Mouse (Mus musculus) heart, embryonic 12.5 days (tissue): ENCODE measurements around the gene Gtf2i. TPM values are rescaled to one million over a fixed set of nuclear protein-coding genes. Genes with fewer than 3 reads are reported as not detected.

Experiments
- ATAC-seq: fragments of 200-750 bp; cut with Nextera tagmentation; 2 replicates; pipeline ENCODE4 v1.8.0; 2017; ENCODE audit warnings: moderate TSS enrichment, moderate library complexity; ENCODE audit not compliant: insufficient number of reproducible peaks, low FRiP score
- H3K27ac ChIP-seq: fragments of 300-500 bp; sonication (generic); 2 replicates; pipeline ENCODE4 v1.5.1; 2016; ENCODE audit warnings: mild to moderate bottlenecking, moderate library complexity; ENCODE audit not compliant: poor library complexity, severe bottlenecking
- H3K27me3 ChIP-seq: fragments of 300-500 bp; sonication (generic); replicated peaks from 2 replicates; pipeline ENCODE4 v1.6.1; 2016; ENCODE audit warnings: mild to moderate bottlenecking, moderate library complexity
- H3K36me3 ChIP-seq: fragments of 300-500 bp; sonication (generic); 2 replicates; pipeline ENCODE4 v1.6.1; 2016; ENCODE audit warnings: mild to moderate bottlenecking, moderate library complexity
- H3K4me1 ChIP-seq: fragments of 300-500 bp; sonication (generic); replicated peaks from 2 replicates; pipeline ENCODE4 v1.6.1; 2016; ENCODE audit warnings: mild to moderate bottlenecking
- H3K4me2 ChIP-seq: fragments of 300-500 bp; sonication (generic); 2 replicates; pipeline ENCODE4 v1.6.1; 2016; ENCODE audit warnings: mild to moderate bottlenecking, moderate library complexity
- H3K4me3 ChIP-seq: fragments of 300-500 bp; sonication (generic); 2 replicates; pipeline ENCODE4 v1.5.1; 2016; ENCODE audit warnings: mild to moderate bottlenecking
- H3K9ac ChIP-seq: fragments of 300-500 bp; sonication (generic); 2 replicates; pipeline ENCODE4 v1.6.1; 2016; ENCODE audit warnings: mild to moderate bottlenecking, moderate library complexity
- H3K9me3 ChIP-seq: fragments of 300-500 bp; sonication (generic); replicated peaks from 2 replicates; pipeline ENCODE4 v1.6.1; 2016; ENCODE audit warnings: mild to moderate bottlenecking, moderate library complexity
- WGBS: fragments of 180-500 bp; shearing (Covaris S2); methylation state at CpG from one replicate; pipeline ENCODE4 v1.1.7; 2016; 5-methylcytosine and 5-hydroxymethylcytosine counted together
- polyA plus RNA-seq: library from polyadenylated mRNA; unstranded; fragments of >200 nt; fragmentation: Nextera tagmentation; extraction: Ambion mirVana; gene quantifications from 2 replicates; pipeline ENCODE4 v1.2.1, GENCODE M21; 2016

Gtf2i gene
- polyA plus RNA-seq, 1 experiment from 2014 or later, result 157 TPM

DNA sequence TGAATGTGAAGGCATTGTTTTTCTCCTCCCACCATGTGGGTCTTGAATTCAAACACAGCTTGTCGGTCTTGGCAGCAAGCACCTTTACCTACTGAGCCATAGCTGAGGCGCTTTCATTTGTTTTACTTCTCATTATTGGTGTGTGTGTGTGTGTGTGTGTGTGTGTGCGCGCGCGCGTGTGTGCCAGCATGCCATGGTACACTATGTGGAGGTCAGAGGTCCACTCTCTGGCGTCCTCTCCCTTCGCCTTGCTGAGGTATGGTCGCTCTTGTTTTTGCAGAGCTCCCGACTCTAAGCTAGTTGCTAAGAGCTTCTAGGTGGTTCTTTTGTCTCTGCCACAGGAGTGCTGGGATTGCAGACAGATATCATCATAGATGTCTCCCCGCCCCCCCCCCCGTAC is 7.8 kb upstream of the Gtf2i start:
- no peaks in the 10 kb centered on the region for H3K9me3 ChIP-seq
- H3K4me2 ChIP-seq, result no peak overlapping the region
- no peak overlapping the region for H3K9ac ChIP-seq
- H3K4me1 ChIP-seq, result peaks cover 22% of the 10 kb centered on the region
- H3K4me3 ChIP-seq, result no peak overlapping the region
- H3K27ac ChIP-seq, result no peak overlapping the region
- ATAC-seq, result no peak
- 81% methylated on average over 13 of the region's 13 CpGs for WGBS
- no peaks in the 10 kb centered on the region for H3K27me3 ChIP-seq
- H3K36me3 ChIP-seq, result no peaks in the 10 kb centered on the region

DNA sequence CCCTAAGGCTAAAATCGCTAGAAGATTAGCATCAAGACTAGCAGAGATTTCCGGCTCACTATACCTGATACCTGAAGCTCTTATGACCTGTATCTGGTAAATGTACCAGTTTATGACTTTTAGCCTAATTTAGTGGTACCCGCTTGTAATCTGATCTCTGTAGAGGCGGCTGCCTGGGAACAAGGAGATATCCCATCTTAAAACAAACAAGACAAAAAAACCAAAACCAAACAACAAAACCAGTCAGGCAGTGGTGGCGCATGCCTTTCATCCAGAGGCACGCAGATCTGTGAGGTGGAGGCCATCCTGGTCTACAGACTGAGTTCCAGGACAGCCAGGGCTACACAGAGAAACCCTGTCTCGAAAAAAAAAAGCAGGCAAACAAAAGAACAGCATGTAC is 7.1 kb upstream of the Gtf2i start:
- WGBS, result 60% methylated on average over 7 of the region's 7 CpGs
- Histone ChIP-seq H3K4me3 (no peak overlapping the region), H3K27me3 (no peaks in the 10 kb centered on the region), H3K36me3 (no peaks in the 10 kb centered on the region), H3K9ac (no peak overlapping the region), H3K27ac (no peak overlapping the region), H3K4me2 (no peak overlapping the region), H3K4me1 (peaks cover 26% of the 10 kb centered on the region), H3K9me3 (no peaks in the 10 kb centered on the region)
- ATAC-seq, result no peak

DNA sequence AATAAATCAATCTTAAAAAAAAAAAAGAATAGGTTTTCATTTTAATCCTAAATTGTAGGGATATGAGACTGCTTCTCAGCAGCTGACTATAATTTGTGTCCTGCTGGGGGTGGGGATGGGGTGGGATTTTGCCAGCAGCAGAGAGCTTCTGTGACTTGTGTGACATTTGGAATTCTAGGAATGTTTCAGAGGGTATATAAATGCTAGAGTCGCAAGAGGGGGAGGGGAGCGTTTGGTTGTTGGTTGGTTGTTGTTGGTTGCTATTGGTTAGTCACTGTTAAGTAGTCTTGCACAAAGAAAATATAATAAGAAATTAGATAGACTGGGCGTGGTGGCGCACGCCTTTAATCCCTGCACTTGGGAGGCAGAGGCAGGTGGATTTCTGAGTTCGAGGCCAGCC is 4.3 kb upstream of the Gtf2i start:
- Histone ChIP-seq H3K4me1 (peaks cover 22% of the 10 kb centered on the region), H3K9me3 (no peaks in the 10 kb centered on the region), H3K9ac (no peak overlapping the region), H3K4me2 (no peak overlapping the region), H3K27me3 (no peaks in the 10 kb centered on the region), H3K27ac (no peak overlapping the region), H3K4me3 (no peak overlapping the region), H3K36me3 (no peaks in the 10 kb centered on the region)
- no peak for ATAC-seq
- whole genome bisulfite sequencing, result 74% methylated on average over 6 of the region's 6 CpGs

DNA sequence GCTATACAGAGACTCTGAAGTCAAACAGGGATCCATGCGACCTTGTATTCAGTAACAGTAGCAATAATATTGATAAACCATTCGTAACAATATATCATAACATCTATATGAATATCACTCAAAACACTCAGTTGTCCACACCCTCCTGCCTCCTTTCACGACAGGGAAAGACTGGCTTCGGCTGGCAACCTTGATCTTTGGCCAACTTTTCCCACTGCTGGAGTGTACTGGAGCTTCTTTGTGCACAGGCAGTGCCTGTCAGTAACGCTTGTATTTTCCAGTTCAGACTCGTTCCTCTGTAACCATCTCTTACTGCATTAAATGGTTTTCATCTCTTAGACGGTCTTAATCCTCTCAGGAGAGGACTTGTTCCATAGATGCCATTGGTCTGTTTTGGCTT is 2.2 kb upstream of the Gtf2i start:
- H3K27me3 ChIP-seq, result no peaks in the 10 kb centered on the region
- ATAC-seq, result no peak
- H3K4me1 ChIP-seq, result peaks cover 31% of the 10 kb centered on the region
- WGBS, result 62% methylated on average over 7 of the region's 7 CpGs
- H3K27ac ChIP-seq, result 0 out of 2 replicates have a peak overlapping the region, but pooled peaks have one; percentile 99
- no peak overlapping the region for H3K9ac ChIP-seq
- H3K9me3 ChIP-seq, result no peaks in the 10 kb centered on the region
- H3K4me3 ChIP-seq, result no peak overlapping the region
- 0 out of 2 replicates have a peak overlapping the region, but pooled peaks have one; percentile 1 for H3K4me2 ChIP-seq
- no peaks in the 10 kb centered on the region for H3K36me3 ChIP-seq

DNA sequence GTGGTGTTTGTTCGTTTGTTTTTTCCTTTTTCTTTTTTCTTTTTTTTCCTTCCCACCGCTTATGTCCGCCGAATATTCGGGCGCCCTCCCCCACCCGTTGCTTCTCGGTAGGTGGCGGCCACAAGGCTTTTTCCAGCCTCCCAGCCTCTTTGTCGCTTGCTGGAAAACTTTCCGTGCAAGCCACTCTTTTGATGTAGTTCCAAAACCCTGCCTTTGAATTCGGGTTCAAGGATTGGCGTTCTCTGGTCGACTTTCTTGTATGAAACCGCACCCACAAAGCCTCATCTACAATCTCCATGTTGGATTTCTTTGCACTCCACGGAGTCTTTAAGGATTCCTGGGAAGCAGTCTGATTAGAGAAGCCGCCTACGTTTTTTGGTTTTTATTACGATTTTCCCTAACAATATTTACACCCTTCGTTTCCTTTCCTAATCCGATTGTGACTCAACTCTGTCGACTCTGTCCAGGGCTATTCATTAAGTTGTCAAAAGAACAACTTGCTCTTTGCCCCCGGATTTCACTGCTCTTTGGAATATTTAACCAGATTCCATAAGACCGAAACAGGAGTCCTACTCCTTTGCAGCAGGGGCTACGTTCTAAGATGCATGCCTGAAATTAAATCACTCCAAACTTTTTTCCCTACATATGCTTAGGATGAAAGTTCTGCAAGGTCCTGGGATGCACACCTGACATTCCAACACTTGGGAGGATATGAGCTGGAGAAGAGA is 1.2 kb upstream of the Gtf2i start:
- H3K4me1 ChIP-seq, result peaks cover 38% of the 10 kb centered on the region
- 2% methylated on average over 25 of the region's 25 CpGs for WGBS
- H3K9me3 ChIP-seq, result no peaks in the 10 kb centered on the region
- no peak for ATAC-seq
- peaks cover 8% of the 10 kb centered on the region for H3K36me3 ChIP-seq
- peak overlapping the region; percentile 69 for H3K9ac ChIP-seq
- H3K27ac ChIP-seq, result peak overlapping the region; percentile 99
- H3K4me3 ChIP-seq, result peak overlapping the region; percentile 87
- peak overlapping the region; percentile 90 for H3K4me2 ChIP-seq
- H3K27me3 ChIP-seq, result no peaks in the 10 kb centered on the region

DNA sequence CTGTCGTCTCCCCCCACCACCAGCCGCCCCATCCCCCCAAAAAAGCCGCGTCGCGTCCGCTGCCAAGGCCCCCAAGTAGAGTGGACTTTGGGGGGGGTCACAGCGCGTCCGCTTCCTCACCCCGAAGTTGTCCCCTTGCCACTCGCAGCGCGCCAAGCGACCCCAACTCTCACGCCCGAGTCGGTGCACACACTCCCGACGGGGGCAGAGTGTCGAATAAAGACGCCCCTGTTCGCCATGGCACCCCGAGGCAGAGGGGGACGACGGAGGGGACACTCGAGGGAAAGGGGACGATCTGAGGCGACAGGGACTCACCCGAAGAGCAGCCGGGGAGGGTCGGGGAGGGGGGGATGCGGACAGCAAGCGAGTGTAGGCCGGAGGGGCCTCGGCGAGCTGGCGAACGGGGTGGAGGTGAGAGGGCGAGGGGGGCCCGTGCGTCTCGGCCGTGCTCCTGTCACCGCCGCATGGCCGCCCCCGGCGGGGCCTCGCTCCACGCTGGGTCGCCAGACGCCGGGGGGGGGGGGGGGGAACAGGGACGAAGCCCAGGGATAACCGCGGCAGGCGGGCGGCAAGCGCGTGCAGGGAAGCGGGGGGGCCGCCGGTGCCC is 389 bp downstream of the Gtf2i start:
- ATAC-seq, result peak; percentile 28
- under 1% methylated on average over 48 of the region's 64 CpGs for WGBS
- peak overlapping the region; percentile 90 for H3K4me2 ChIP-seq
- peak overlapping the region; percentile 99 for H3K9ac ChIP-seq
- peaks cover 49% of the 10 kb centered on the region for H3K4me1 ChIP-seq
- peaks cover 24% of the 10 kb centered on the region for H3K36me3 ChIP-seq
- peak overlapping the region; percentile 100 for H3K27ac ChIP-seq
- no peaks in the 10 kb centered on the region for H3K9me3 ChIP-seq
- H3K4me3 ChIP-seq, result peak overlapping the region; percentile 87
- H3K27me3 ChIP-seq, result no peaks in the 10 kb centered on the region

DNA sequence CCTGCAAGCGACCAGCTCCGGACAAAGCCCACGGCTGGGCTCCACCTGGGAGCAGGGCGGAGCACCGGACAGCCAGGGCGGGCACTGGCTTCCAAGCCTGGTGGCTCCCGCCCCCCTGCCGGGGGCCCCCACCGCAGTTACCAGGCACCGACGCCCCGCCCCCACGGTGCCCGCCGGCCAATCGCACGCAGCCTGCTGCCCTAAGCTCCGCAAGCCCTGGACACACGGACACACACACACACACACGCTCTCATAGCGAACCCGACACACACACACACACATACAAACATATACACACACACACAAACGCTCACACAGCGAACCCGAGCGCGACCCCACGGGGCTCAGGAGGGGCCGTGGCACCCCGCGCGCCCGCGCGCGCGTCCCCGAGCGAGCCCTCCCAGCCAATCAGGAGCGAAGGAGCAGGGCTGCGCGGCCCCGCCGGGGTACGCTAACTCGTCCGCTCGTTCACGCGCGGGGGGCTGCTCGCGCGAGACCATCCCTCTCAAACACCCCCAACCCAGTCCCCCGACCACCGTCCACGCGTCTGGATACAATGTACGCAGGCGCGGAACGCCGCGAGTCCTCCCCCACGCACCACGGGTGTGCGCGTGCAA is 1.0 kb downstream of the Gtf2i start:
- under 1% methylated on average over 61 of the region's 68 CpGs for WGBS
- ATAC-seq, result peak; percentile 89
- peak overlapping the region; percentile 99 for H3K9ac ChIP-seq
- peak overlapping the region; percentile 87 for H3K4me3 ChIP-seq
- peak overlapping the region; percentile 90 for H3K4me2 ChIP-seq
- H3K9me3 ChIP-seq, result no peaks in the 10 kb centered on the region
- peak overlapping the region; percentile 100 for H3K27ac ChIP-seq
- no peaks in the 10 kb centered on the region for H3K27me3 ChIP-seq
- peaks cover 45% of the 10 kb centered on the region for H3K4me1 ChIP-seq
- H3K36me3 ChIP-seq, result peaks cover 28% of the 10 kb centered on the region

DNA sequence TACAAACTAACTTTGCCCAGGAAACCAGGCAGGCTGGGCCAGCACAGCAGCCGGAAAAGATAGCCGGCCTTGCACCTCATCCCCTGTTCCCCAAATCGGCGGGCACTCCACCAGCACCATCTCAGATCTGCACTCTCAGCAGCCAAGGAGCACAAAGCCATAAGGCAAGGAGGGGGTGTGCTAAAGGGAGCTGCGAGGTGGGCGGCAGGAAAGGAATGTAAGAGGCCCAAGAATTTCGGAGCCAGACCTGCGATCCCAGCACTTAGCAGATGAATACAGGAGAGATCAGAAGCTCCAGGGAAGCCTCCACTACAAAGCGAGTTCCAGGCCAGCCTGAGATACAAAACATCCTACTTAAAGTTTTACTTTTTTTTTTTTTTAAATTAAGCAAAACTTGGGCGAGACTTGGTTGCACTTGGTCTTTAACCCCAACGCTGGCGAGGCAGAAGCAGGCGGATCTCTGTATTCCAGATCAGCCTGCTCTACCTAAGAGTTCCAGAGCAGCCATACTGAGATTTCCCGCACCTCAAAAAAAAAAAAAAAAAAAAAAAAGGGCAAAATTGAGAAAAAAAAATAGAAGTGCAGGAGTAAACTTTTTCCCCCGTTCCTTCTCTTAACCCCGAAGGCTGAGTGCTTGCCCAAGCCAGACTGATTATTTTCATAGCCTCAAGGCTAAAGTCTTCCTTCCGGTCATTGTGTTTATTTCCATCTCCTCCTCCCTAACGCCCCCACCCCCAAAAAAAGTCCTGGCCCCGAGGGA is 1.7 kb downstream of the Gtf2i start:
- H3K4me3 ChIP-seq, result peak overlapping the region; percentile 87
- H3K27ac ChIP-seq, result peak overlapping the region; percentile 100
- H3K4me1 ChIP-seq, result peaks cover 47% of the 10 kb centered on the region
- no peak for ATAC-seq
- 5% methylated on average over 19 of the region's 19 CpGs for WGBS
- H3K27me3 ChIP-seq, result no peaks in the 10 kb centered on the region
- H3K9me3 ChIP-seq, result no peaks in the 10 kb centered on the region
- H3K4me2 ChIP-seq, result peak overlapping the region; percentile 90
- peak overlapping the region; percentile 99 for H3K9ac ChIP-seq
- H3K36me3 ChIP-seq, result peaks cover 34% of the 10 kb centered on the region

DNA sequence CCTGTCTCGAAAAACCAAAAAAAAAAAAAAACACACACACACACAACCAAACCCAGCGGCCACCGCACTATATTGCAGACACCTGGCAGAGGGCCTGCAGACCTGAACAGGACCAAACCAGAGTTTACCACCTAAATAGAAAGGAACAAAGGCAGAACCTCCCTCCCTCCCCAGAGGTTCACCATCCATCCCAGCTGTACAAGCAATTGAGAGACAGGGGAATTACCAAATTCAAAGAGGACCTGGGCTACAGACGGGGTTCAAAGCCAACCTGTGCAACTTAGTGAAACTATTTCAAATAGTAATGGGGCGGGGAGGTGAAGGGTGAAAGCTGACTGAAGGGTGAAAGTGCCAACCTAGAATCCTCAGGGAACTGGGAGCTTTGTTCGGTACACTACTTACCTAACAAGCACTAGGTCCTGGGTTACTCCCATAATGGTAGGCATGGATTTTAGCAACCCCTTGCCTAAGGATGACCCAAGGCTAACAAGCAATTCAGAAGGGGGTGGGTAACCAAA is 2.6 kb downstream of the Gtf2i start:
- H3K4me3 ChIP-seq, result peak overlapping the region; percentile 87

DNA sequence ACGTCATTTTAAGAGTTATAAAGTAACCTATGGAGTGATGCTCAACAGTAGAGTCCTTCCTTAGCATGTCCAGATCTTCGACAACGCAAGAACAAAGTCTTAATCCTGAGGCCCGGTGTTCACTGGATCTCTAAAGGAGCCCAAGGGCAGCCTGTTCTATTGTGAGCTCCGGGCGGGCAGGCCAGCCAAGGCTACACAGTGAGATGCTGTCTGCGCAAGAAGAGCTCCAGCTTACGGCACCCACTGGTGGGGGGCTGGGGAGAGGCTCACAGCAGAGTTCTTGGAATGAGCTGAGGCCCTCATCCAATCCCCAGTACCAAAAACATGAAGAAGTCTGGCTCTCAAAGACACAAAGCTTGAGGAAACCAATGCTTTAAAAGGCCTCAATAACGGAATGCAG is 4.4 kb downstream of the Gtf2i start:
- no peaks in the 10 kb centered on the region for H3K9me3 ChIP-seq
- peaks cover 54% of the 10 kb centered on the region for H3K36me3 ChIP-seq
- 94% methylated on average over 9 of the region's 9 CpGs for WGBS
- H3K27me3 ChIP-seq, result no peaks in the 10 kb centered on the region
- no peak overlapping the region for H3K27ac ChIP-seq
- ATAC-seq, result no peak
- peaks cover 41% of the 10 kb centered on the region for H3K4me1 ChIP-seq
- H3K9ac ChIP-seq, result no peak overlapping the region
- H3K4me3 ChIP-seq, result no peak overlapping the region
- no peak overlapping the region for H3K4me2 ChIP-seq

More for the DNA sequence above, 2.6 kb downstream of the Gtf2i start:
- ATAC-seq, result no peak
- peaks cover 51% of the 10 kb centered on the region for H3K4me1 ChIP-seq
- H3K9me3 ChIP-seq, result no peaks in the 10 kb centered on the region
- H3K9ac ChIP-seq, result peak overlapping the region; percentile 75
- H3K4me2 ChIP-seq, result peak overlapping the region; percentile 90
- 82% methylated on average over 6 of the region's 6 CpGs for WGBS
- H3K27ac ChIP-seq, result no peak overlapping the region
- H3K36me3 ChIP-seq, result peaks cover 41% of the 10 kb centered on the region
- no peaks in the 10 kb centered on the region for H3K27me3 ChIP-seq

DNA sequence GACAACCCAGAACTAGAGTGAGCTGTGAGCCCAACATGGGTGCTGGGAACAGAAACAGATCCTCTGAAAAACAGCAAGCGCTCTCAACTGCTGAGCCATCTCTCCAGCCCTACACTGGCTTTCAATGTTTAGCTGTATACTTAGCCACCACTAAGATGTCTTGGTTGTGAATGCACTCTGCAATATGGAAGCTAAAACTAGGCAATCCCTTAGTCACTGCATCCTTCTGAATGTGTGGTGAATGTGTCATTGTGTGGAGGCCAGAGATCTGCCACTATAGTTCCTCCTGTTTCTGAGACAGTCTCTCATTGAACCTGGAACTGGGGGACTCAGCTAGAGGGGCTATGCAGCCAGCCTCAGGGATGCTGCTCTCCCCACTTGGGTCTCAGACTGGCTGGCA is 5.2 kb downstream of the Gtf2i start:
- peaks cover 41% of the 10 kb centered on the region for H3K4me1 ChIP-seq
- H3K27me3 ChIP-seq, result no peaks in the 10 kb centered on the region
- H3K9me3 ChIP-seq, result no peaks in the 10 kb centered on the region
- WGBS, result 100% methylated on average over 1 of the region's 1 CpGs
- H3K27ac ChIP-seq, result no peak overlapping the region
- H3K9ac ChIP-seq, result no peak overlapping the region
- no peak overlapping the region for H3K4me3 ChIP-seq
- no peak for ATAC-seq
- H3K36me3 ChIP-seq, result peaks cover 61% of the 10 kb centered on the region
- H3K4me2 ChIP-seq, result no peak overlapping the region
